Mouse (Mus musculus): ENCODE measurements around the gene Mesp2. TPM values are rescaled to one million over a fixed set of nuclear protein-coding genes. Genes with fewer than 3 reads are reported as not detected.

The Mesp2 gene
- total RNA-seq, 4 experiments from 2014 or later, result not detected

DNA sequence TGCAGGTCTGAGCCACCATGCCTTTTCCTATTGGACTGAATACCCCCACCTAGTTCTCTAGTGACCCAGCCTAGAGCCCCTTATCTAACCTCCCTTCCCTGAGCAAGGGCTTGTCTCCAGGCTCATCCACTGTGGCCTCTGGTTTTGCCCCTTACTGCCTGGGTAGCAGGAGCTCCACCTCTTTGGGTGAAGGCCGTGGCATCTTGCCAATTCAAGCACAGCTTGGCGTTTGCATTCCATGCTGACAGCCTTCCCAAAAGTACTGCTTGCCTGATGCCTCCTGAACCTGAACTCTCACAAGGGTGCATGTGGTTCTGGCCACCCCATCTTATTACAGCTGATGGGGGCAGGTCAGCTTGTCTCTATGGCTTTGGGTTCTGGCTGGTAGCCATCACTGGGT is 6.6 kb upstream of the Mesp2 start:
- no peak for DNase-seq (ENCODE audit: low spot score in 2 of 2)

DNA sequence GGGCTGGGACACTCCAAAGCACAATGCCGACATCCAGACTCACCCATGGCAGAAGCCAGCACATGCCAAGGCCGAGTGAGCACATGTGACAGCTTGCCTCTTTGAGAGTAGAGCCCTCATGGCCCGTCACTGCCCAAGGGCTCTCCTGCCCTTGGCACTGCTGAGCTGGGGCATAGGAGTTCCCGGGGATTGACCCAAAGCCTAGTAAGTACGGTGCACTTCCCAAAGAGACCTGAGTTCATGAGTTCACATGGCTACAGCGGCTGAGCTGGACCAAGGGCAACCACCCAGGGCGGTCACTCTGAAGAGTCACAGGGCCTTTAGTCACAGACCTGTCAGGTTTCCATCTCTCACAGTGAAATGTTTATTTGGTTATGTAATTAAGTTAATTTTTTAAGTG is 2.0 kb upstream of the Mesp2 start:
- DNase-seq (ENCODE audit: low spot score in 2 of 2), result no peak

DNA sequence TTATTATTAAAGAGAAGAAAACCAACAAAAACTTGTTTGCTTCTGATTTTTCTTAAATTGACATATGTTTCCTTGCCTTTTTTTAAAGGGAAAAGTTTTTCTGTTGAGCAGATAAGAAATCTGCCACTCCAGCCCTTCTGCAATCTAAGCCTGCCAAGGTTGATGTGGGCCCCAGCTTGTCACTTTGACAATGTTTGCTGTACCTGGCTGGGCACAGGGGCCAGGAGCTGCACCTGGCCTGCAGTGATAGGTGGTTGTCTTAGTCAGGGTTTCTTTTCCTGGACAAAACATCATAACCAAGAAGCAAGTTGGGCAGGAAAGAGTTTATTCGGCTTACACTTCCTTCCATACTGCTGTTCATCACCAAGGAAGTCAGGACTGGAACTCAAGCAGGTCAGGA is 2.9 kb downstream of the Mesp2 start:
- DNase-seq (ENCODE audit: low spot score in 2 of 2), result no peak

DNA sequence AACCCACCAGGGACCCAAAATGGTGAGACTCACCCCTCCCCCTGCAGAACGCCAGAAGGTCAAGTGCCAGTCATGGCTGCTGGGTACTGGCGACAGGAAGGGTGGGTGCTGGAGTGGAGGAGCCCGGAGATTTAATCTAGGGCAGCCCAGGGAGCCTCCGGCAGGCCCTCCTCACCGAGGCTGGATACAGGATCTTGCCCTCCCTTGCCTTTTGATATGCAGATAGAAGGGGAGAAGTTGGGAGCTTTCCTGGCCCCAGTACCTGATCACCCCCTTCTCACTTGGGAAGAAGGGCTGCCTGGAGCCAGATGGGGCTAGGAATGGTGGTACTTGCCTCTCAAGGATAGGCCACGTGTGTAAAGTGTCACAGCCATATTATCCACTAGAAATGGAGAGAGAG is 7.8 kb downstream of the Mesp2 start:
- no peak for DNase-seq (ENCODE audit: low spot score in 2 of 2)

DNA sequence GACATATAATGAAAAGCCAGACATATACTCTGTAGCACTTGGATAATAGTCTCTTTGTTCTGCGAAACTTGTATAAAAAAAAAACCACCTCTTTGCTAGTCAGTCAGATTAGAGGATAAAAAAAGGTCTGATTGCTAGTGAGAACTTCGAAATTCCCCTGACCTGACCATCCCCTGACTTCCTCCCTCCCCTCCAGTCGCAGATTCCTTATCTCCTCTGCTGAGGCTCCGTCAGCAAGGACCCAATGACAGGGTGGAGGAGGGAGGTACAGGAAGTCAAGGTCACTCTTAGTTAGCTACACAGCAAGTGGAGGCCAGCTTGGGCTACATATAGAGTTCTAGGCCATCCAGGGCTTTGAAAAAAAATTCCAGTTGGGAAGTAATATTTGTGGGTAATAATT is 9.0 kb downstream of the Mesp2 start:
- no peak for DNase-seq (ENCODE audit: low spot score in 2 of 2)

- no peak for DNase-seq (ENCODE audit: low spot score in 2 of 2)
These were observed 9.5 kb downstream of the Mesp2 start for GRCm38 (mm10) chr7:79819996-79820395.

DNA sequence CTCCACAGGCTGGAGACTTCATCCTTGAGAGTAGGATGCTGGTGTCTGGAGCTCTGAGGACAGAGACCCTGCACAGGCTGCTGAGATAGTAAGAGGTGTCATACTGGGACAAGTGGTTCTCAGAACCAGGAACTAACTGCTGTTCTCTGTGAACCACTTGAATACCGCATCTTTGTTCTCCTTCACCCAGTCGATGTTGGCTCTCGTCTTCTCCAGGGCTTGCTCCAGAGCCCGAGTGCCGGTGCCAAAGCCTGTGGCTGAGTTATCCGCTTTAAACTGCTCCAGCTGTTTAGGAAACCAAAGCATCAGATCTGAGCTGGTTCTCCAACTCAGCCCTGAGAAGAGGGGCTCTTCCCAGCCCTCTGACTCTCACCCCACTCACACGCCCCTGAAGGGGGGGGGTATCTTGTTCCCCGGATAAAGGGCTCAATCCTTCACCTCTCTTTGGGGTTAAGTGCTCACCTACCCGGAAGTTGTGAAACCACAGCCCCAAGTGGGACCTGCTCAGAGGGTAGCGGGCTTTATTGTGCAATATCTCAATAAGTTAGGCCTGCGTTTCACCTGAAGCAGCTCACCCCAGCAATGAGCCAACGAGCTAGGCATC is 11.7 kb downstream of the Mesp2 start:
- DNase-seq (ENCODE audit: low spot score in 2 of 2), result no peak

DNA sequence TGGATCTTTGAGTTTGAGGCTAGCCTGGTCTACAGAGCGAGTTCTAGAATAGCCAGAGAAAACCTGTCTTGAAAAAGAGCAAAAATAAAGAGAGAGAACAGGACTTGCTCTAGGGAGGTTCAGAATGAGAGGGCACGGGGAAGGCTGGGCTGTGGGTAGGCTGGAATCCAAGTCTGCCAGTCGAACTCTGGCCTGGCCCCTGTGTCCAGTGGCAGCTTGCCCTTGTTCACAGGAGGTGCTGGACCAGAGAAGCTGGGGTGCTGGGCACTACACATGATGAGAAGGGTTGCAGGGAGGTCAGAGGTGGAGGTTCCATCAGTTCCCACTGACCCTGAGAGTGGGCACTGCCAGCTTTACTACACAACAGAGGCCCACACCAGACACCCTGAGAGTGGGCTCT is 17.8 kb downstream of the Mesp2 start:
- DNase-seq (ENCODE audit: low spot score in 2 of 2), result no peak

DNA sequence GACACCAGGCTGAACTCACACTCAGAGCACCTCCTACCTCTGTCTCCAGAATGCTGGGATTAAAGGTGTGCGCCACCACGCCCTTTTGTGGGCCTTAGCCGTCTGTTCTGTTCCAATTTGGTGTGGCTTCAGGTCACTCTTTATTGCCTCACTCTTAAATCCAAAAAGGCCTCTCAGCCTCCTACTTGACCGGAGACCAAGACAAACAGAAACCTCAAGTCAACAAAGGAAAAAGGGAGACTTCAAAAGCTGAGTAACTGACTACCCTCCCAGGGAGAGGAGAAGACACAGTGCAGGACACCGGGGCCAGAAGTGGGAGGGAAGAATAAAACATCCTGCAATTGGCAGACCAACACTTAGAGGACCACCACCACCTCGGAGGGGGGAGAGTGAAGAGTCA is 20.6 kb downstream of the Mesp2 start:
- no peak for DNase-seq (ENCODE audit: low spot score in 2 of 2)

DNA sequence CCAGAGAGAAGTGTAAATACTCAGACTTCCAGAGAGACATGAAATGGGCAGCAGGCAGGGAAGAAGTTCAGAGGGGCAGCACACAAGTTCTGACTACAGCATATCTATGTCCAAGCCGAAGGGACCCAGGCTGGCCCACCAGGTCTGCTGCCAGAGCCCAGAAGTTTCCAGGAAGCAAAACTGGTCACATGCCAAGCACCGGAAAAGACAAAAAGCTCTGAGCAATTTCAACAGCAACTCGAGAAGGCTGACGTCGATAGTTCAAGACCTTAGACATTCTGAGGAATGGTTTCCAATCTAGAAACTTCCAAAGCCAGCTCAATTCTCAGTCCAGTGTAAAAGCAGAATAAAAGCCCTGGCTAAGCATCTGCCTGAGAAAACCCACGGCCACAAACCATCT is 21.1 kb downstream of the Mesp2 start:
- peak in 1 of 2 experiments; percentile 20 for DNase-seq (ENCODE audit: low spot score in 2 of 2)

- no peak for DNase-seq (ENCODE audit: low spot score in 2 of 2)
These were observed 22.5 kb downstream of the Mesp2 start for GRCm38 (mm10) chr7:79832980-79833379.

DNA sequence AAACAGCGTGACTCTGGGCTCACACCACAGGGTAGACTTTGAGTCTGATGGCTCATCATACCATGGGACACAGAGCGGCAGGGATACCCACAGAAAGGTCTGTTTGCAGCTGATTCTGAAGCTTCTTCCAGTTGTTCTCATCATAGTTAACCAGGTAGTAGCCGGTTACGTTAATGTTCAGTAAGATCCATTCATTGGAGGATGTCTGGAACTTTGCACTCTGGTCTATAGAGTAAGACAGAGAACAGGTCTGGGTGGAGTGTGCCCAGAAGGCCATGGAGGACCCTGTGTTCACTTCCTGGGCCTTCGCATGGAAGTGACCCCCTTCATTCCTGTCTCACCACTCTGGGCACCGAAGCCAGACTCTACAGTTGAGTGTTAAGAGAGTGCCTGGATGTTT is 24.7 kb downstream of the Mesp2 start:
- no peak for DNase-seq (ENCODE audit: low spot score in 2 of 2)

DNA sequence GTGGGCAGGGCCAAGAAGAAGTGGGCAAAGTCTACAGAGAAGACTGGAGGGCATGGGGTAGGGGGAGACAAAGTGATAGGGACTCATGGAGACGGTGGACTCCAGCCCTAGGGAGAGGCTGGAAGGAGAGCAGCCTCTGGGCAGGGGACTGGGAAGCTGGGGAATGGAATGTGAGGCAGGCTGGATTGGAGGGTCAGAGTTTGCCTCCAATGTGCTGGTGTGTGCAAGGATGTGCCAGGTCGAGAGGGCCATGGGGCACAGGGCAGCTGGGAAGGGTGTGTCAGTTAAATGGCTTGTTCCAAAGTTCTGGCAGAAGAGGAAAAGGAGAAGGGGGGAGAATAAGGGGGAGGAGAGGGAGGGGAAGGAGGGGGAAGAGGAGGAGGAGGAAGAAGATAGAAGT is 26.7 kb downstream of the Mesp2 start:
- no peak for DNase-seq (ENCODE audit: low spot score in 2 of 2)

DNA sequence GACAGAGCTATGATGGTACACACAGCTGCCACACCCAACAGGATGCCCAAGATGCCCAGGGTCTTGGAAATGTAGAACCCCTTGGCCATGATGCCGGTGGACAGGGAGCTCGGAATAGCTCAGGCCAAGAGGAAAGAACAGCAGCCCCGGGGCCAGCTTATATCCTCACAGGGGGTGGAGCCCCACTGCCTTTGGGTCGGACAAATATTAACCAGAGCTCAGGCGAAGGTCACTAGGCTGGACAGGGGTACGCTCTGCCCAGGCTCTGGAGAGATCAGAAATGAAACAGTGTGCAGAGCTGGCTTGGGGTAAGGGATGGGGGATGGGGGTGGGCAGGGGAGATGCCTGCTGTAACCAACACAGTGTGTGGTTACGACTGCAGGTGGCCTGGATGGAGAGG is 31.6 kb downstream of the Mesp2 start:
- no peak for DNase-seq (ENCODE audit: low spot score in 2 of 2)

GRCm38 (mm10) chr7:79844090-79844802 is 33.7 kb downstream of the Mesp2 start:
- DNase-seq (ENCODE audit: low spot score in 2 of 2), result no peak

DNA sequence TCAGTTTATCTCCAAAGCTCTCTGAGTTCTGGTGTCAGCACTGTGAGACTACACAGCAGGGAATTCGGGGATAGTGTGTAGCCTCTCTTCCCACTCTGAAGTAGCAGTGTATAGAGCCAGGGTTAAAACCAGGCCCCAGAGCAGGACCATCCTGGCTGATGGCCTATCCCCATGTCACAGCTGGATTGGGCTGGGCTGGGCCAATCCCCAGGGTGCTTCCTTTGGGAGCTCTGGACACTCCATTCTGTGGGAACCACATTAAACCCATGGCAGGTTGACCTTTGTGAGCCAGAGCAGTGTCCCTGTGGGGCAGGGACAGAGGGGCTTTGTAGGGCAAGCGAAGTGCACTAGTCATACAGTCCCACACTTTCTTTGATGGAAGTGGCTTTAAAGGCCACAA is 35.8 kb downstream of the Mesp2 start:
- DNase-seq (ENCODE audit: low spot score in 2 of 2), result no peak

DNA sequence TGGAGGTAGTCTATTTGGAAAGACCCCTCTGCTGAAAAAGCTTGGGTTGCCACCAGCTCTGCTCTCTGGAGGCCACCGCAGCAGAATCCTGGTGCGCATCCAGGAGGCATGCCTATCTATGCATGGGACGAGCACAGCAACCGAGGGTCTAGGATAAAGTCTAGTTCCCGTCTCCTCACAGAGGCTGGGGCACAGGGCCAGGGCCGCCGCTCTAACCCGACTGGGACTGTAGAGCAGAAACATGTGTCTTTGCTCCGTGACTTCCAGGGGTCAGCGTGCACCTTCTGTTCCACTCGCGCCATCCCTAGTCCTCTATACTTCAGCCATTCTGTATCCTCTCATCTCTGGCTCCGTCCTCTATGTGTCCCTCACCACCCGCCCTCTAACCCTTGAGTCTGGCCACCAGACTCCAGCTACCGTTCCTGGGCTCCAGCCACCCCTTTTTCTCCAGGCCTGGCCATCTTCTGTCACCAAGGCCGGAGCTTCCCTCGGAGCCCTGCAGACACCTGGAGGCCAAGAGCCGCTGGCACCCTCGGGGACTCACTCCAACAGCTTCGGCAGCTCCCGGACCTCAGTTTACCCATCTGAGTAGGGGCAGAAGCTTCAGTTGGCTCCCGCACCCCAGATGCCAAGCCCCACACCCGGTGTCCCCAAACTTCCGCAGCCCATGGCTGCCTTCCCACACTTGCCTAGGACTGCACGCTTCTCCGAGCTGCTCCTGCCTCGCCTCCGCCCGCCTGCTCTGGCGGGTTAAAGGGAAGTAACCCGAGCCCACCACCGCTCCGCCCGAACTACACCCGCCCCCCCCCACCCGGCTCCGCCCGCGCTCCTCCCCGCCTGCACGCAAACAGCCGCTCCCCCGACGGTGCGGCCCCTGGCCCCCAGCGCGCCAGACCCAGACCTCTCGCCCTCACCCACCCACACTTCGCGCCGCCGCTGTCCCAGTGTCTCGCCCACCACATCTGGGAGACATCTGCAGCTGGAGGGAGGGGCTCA is 37.2 kb downstream of the Mesp2 start:
- peak in 1 of 2 experiments; percentile 36 for DNase-seq (ENCODE audit: low spot score in 2 of 2)

- no peak for DNase-seq (ENCODE audit: low spot score in 2 of 2)
These were observed 45.8 kb downstream of the Mesp2 start for GRCm38 (mm10) chr7:79856305-79856704.

DNA sequence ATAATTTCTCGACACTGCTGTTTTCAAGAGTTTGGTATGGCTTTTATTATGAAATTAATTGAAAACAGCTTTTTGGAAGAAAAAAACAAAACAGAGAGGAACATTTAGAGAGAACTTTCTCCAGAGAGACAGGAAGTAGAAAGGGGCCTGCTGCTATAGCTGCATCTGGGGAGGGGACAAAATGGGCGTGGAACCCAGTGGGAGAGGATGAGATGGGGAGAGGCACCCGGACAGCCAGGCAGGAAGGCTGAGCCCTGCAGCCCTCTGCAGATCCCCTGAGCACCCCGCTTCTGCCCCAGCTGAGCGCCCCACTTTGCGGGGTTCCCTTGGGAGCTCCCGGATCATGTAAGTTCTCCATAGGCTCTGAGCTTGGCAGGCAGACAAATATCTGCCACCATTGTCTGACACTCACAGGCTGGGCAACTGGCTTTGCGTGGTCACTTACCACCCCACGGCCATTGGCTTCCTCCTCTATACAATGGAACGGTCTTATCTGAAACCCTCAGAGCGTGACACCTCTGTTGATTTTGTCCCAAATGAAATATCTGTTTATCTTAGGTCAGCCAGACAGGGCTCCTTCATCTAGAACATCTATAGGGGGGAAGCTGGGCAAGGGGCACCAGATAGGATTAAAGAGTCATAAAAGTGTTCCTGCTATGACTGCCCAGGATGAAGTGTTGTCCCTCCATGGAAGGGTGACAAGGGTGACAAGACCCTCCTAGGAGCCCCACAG is 47.8 kb downstream of the Mesp2 start:
- DNase-seq (ENCODE audit: low spot score in 2 of 2), result peak; percentile 23 to 31

GRCm38 (mm10) chr7:79858956-79859630 is 48.6 kb downstream of the Mesp2 start:
- no peak for DNase-seq (ENCODE audit: low spot score in 2 of 2)

GRCm38 (mm10) chr7:79860811-79861210 is 50.3 kb downstream of the Mesp2 start, which contains the start of gene Anpep:
Anpep (minus strand) TSS chr7:79861059.
- no peak for DNase-seq (ENCODE audit: low spot score in 2 of 2)

Measured in gastrocnemius, adult 8-10 months (tissue).